Mouse (Mus musculus) CH12.LX (cell line): ENCODE measurements around the gene Ddx11. TPM values are rescaled to one million over a fixed set of nuclear protein-coding genes. Genes with fewer than 3 reads are reported as not detected.

Source experiments
- DNase-seq: peaks from one replicate; pipeline ENCODE4 v3.0.0-alpha.2; 2013; ENCODE audit errors: extremely low read depth
- H3K27ac ChIP-seq: 2 replicates; pipeline ENCODE4 v1.5.1; 2012; ENCODE audit warnings: low read depth, mild to moderate bottlenecking, control low read depth, moderate library complexity; ENCODE audit not compliant: insufficient read depth
- H3K27me3 ChIP-seq: replicated peaks from 2 replicates; pipeline ENCODE3; 2012; ENCODE audit warnings: inconsistent platforms
- H3K36me3 ChIP-seq, 2 experiments: replicated peaks in 1 of 2; 2 replicates each; pipeline versions ENCODE3 to v1.6.1; 2012; ENCODE audit warnings: inconsistent platforms in 1 of 2, low read length in 1 of 2, mild to moderate bottlenecking in 1 of 2, mixed read lengths in 1 of 2, moderate library complexity in 1 of 2; ENCODE audit not compliant: control insufficient read depth in 1 of 2, insufficient read depth in 1 of 2
- H3K4me1 ChIP-seq, 2 experiments: 2 replicates each; pipeline ENCODE4 v1.6.1; 2012; ENCODE audit warnings: inconsistent platforms in 1 of 2, moderate library complexity in 1 of 2; ENCODE audit not compliant: insufficient read depth in 2 of 2, control insufficient read depth in 1 of 2
- H3K4me2 ChIP-seq: 2 replicates; pipeline ENCODE4 v1.6.1; 2012; ENCODE audit warnings: low read depth, mild to moderate bottlenecking, control low read depth; ENCODE audit not compliant: poor library complexity, insufficient read depth, severe bottlenecking
- H3K4me3 ChIP-seq, 3 experiments: fragments of 150-350 bp in 1 of 3; sonication (generic) in 1 of 3; replicated peaks in 1 of 3; 2 replicates each; pipeline versions ENCODE3 to v1.5.1; 2011 to 2012; ENCODE audit warnings: low read depth in 2 of 3, low read length in 2 of 3, mild to moderate bottlenecking in 2 of 3, moderate library complexity in 2 of 3, control low read depth in 1 of 3, improper control_type of control experiment in 1 of 3, inconsistent platforms in 1 of 3, mixed read lengths in 1 of 3; ENCODE audit not compliant: poor library complexity in 1 of 3
- H3K79me2 ChIP-seq: replicated peaks from 2 replicates; pipeline ENCODE4 v1.6.1; 2012; ENCODE audit warnings: mild to moderate bottlenecking, moderate library complexity; ENCODE audit not compliant: control insufficient read depth, poor library complexity, insufficient read depth, severe bottlenecking; ENCODE audit errors: extremely low read depth
- H3K9ac ChIP-seq: 2 replicates; pipeline ENCODE4 v1.6.1; 2012; ENCODE audit warnings: low read depth, mild to moderate bottlenecking, control low read depth, moderate library complexity; ENCODE audit not compliant: insufficient read depth
- H3K9me3 ChIP-seq: replicated peaks from 2 replicates; pipeline ENCODE3; 2012; ENCODE audit warnings: low read length, inconsistent platforms, mixed read lengths
- BHLHE40 ChIP-seq: IDR thresholded peaks from 2 replicates; pipeline ENCODE4 v1.6.1; 2011; ENCODE audit warnings: mild to moderate bottlenecking, low read depth, low read length, improper control_type of control experiment
- CTCF ChIP-seq, 2 experiments: IDR thresholded peaks in 1 of 2; conservative IDR thresholded peaks in 1 of 2; 2 replicates each; pipeline ENCODE4 v1.5.1; 2011 to 2012; ENCODE audit warnings: low read depth in 2 of 2, low read length in 2 of 2, improper control_type of control experiment in 1 of 2, inconsistent platforms in 1 of 2, mild to moderate bottlenecking in 1 of 2, moderate library complexity in 1 of 2
- HCFC1 ChIP-seq: IDR thresholded peaks from 2 replicates; pipeline ENCODE4 v1.6.1; 2012; ENCODE audit warnings: low read depth, mild to moderate bottlenecking, inconsistent platforms, low read length, improper control_type of control experiment
- JUN ChIP-seq: IDR thresholded peaks from 2 replicates; pipeline ENCODE4 v1.6.1; 2011; ENCODE audit warnings: low read depth, mild to moderate bottlenecking, low read length, improper control_type of control experiment, moderate library complexity; ENCODE audit not compliant: insufficient read depth
- JUND ChIP-seq: conservative IDR thresholded peaks from 2 replicates; pipeline ENCODE4 v1.6.1; 2011; ENCODE audit warnings: low read depth, low read length, improper control_type of control experiment
- MAFK ChIP-seq: IDR thresholded peaks from 2 replicates; pipeline ENCODE4 v1.6.1; 2011; ENCODE audit warnings: low read length, improper control_type of control experiment; ENCODE audit not compliant: insufficient replicate concordance
- NELFE ChIP-seq: IDR thresholded peaks from 2 replicates; pipeline ENCODE4 v1.6.1; 2011; ENCODE audit warnings: low read depth, low read length, improper control_type of control experiment
- NRF1 ChIP-seq: IDR thresholded peaks from 2 replicates; pipeline ENCODE4 v1.6.1; 2014; ENCODE audit warnings: low read depth, mild to moderate bottlenecking, inconsistent platforms, low read length, improper control_type of control experiment, moderate library complexity
- PAX5 ChIP-seq: IDR thresholded peaks from 2 replicates; pipeline ENCODE4 v1.6.1; 2012; ENCODE audit warnings: low read length, inconsistent platforms, mixed read lengths
- POLR2A ChIP-seq: IDR thresholded peaks from 2 replicates; pipeline ENCODE4 v1.6.1; 2011; ENCODE audit warnings: low read depth, mild to moderate bottlenecking, improper control_type of control experiment, low read length
- RAD21 ChIP-seq: IDR thresholded peaks from 2 replicates; pipeline ENCODE4 v1.6.1; 2011; ENCODE audit warnings: low read depth, mild to moderate bottlenecking, low read length, improper control_type of control experiment, moderate library complexity
- RCOR1 ChIP-seq: conservative IDR thresholded peaks from 2 replicates; pipeline ENCODE4 v1.6.1; 2012; ENCODE audit warnings: low read depth, mild to moderate bottlenecking, inconsistent platforms, low read length, improper control_type of control experiment
- SIN3A ChIP-seq: IDR thresholded peaks from 2 replicates; pipeline ENCODE4 v1.6.1; 2012; ENCODE audit warnings: low read length, improper control_type of control experiment, inconsistent platforms
- SMC3 ChIP-seq: IDR thresholded peaks from 2 replicates; pipeline ENCODE4 v1.6.1; 2011; ENCODE audit warnings: low read depth, low read length, improper control_type of control experiment
- TBP ChIP-seq: conservative IDR thresholded peaks from 2 replicates; pipeline ENCODE4 v1.6.1; 2011; ENCODE audit warnings: low read depth, low read length, improper control_type of control experiment
- TCF12 ChIP-seq: IDR thresholded peaks from 2 replicates; pipeline ENCODE4 v1.6.1; 2014; ENCODE audit warnings: low read depth, mild to moderate bottlenecking, inconsistent platforms, low read length, improper control_type of control experiment
- UBTF ChIP-seq: IDR thresholded peaks from 2 replicates; pipeline ENCODE4 v1.6.1; 2012; ENCODE audit warnings: low read depth, mild to moderate bottlenecking, inconsistent platforms, low read length, improper control_type of control experiment, moderate library complexity
- ZMIZ1 ChIP-seq: IDR thresholded peaks from 2 replicates; pipeline ENCODE4 v1.6.1; 2012; ENCODE audit warnings: low read depth, mild to moderate bottlenecking, inconsistent platforms, low read length, improper control_type of control experiment
- dilution Hi-C: fragments of 300-500 bp; cut with MboI; formaldehyde crosslinking; loops from 2 replicates; pipeline ENCODE4 v1.14.3; 2020; ENCODE audit warnings: low sequenced_read_pairs; ENCODE audit not compliant: extremely low pct_unique_long_range_greater_than_20kb, extremely low pct_ligation_motif_present
- in situ Hi-C: fragments of 300-500 bp; cut with MboI; formaldehyde crosslinking; loops from 3 replicates; pipeline ENCODE4 v1.14.3; 2019; ENCODE audit warnings: low sequenced_read_pairs, low pct_ligation_motif_present, low pct_unique_long_range_greater_than_20kb, mixed read lengths
- polyA plus RNA-seq: library from polyadenylated mRNA; unstranded; fragments of >175 nt; gene quantifications from 2 replicates; pipeline ENCODE4 v1.2.1, GENCODE M21; 2012; ENCODE audit warnings: low read depth; ENCODE audit not compliant: insufficient read length
- total RNA-seq, 2 experiments: library from RNA; depleted of rRNA; stranded (reverse); fragments of 300-350 nt in 1 of 2; fragments of >200 nt in 1 of 2; gene quantifications; 2 replicates each; pipeline ENCODE4 v1.2.3; 2012 to 2014

Gene Ddx11
- total and polyA plus RNA-seq, 3 experiments = 11.8 to 21.5 (median 17.8) TPM

- Histone ChIP-seq H3K4me3 (no peak overlapping the region), H3K4me1 (peaks cover 0 to 8% of the 10 kb centered on the region in 2 experiments; a peak in 2 of 4 replicates)
- dilution Hi-C loops = no loop called here
Measured at GRCm38 (mm10) chr17:66092664-66093063, 30.7 kb upstream of the Ddx11 start.

DNA sequence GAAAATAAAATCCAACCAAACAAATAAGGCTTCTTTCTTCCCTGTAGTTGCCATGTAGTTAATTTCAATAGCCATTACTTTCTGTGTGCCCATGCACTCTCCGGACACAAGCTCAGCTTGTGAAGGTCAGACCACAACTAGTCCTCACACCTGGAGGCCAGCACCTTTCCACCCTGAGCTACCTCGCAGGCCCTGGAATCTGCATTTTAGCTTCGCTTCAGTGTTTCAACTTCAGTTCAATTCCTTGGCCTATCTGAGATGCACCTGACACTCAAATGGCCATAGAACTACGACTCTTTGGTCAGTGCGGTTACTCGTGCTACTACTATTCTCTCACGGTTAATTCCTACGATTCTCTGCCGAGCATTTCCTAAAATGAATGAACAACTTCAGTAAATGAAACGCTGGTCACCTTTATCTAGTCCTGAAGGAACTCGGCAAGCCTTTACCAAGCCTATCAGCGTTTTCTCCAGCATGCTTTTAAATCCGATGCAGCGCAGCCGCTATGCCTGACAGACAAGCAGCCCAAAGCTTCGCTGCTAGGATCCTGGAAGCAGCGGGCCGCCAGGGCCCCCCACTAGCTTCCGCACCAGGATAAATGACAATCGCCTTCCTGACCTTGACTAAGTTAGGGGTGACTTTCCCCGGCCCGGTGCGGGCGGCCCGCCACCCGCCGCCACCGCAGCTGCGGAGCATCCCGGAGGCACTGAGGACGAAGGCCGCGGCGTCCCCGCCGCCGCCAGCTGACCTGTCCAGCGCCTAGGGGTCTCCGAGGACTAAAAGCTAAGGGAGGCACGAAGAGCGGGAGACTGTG, 22.5 kb upstream of the Ddx11 start:
- H3K9me3 ChIP-seq = no peaks in the 10 kb centered on the region
- no peaks in the 10 kb centered on the region for H3K27me3 ChIP-seq
- peaks cover 0 to 27% of the 10 kb centered on the region in 2 experiments; a peak in 3 of 4 replicates for H3K4me1 ChIP-seq
- dilution Hi-C loops (no loop called here), in situ Hi-C loops (loop anchor here (10.0 kb wide), 1 partner anchor 146 kb away; the partner anchor contains the start of gene Twsg1)
- H3K4me3 ChIP-seq = peak overlapping the region; percentile 88 to 99 (median 89)
- DNase-seq = no peak
- peaks cover 43% of the 10 kb centered on the region for H3K79me2 ChIP-seq
- peaks cover 0 to 15% of the 10 kb centered on the region in 2 experiments for H3K36me3 ChIP-seq
- peak overlapping the region; percentile 90 for H3K9ac ChIP-seq
- H3K4me2 ChIP-seq = peak overlapping the region; percentile 90
- H3K27ac ChIP-seq = peak overlapping the region; percentile 37; the same call in 1 of the 2 replicates
- peak; percentile 45; the same call in 1 of the 2 replicates for TF ChIP-seq UBTF
- TF ChIP-seq BHLHE40 = no peak

More at GRCm38 (mm10) chr17:66092664-66093063, 30.7 kb upstream of the Ddx11 start:
- TF ChIP-seq NELFE = no peak
- TF ChIP-seq HCFC1 = no peak
- peaks cover 18% of the 10 kb centered on the region for H3K79me2 ChIP-seq
- no peaks in the 10 kb centered on the region for H3K9me3 ChIP-seq
- in situ Hi-C loops = no loop called here
- H3K9ac ChIP-seq = no peak overlapping the region
- H3K4me2 ChIP-seq = no peak overlapping the region
- peaks cover 6 to 53% of the 10 kb centered on the region in 2 experiments for H3K36me3 ChIP-seq
- no peaks in the 10 kb centered on the region for H3K27me3 ChIP-seq
- DNase-seq = no peak
- no peak overlapping the region for H3K27ac ChIP-seq

- Histone ChIP-seq H3K27me3 (no peaks in the 10 kb centered on the region), H3K4me2 (peak within 1 kb of the TSS; percentile 90)
- dilution Hi-C loops = no loop called here
- DNase-seq = peak; percentile 93
- TF ChIP-seq RAD21 = peak; percentile 48
- peak; percentile 60 for TF ChIP-seq SMC3
- TF ChIP-seq SIN3A = peak; percentile 91
- peak; percentile 64; the same call in 1 of the 2 replicates for TF ChIP-seq TCF12
- TF ChIP-seq UBTF = no peak
- TF ChIP-seq JUND = 0 out of 2 replicates have a peak, but pooled peaks have one; percentile 9
- TF ChIP-seq CTCF (conservative IDR thresholded peaks at IDR 0.05 in 1 of 2, IDR thresholded peaks at IDR 0.05 in 1 of 2; ENCODE audit: low read depth in 2 of 2, low read length in 2 of 2) = peak; percentile 58 to 70; a peak in 3 of 4 replicates
- no peak for TF ChIP-seq PAX5
- TF ChIP-seq TBP = peak; percentile 74
- TF ChIP-seq NRF1 = peak; percentile 57
- TF ChIP-seq ZMIZ1 = 0 out of 2 replicates have a peak, but pooled peaks have one; percentile 33
- TF ChIP-seq POLR2A = peak; percentile 89
- TF ChIP-seq NELFE = peak; percentile 65
- TF ChIP-seq MAFK = no peak
- no peak for TF ChIP-seq RCOR1
- no peak for TF ChIP-seq JUN
- TF ChIP-seq HCFC1 = peak; percentile 47; the same call in 1 of the 2 replicates
- TF ChIP-seq, all 38 proteins: peak for 12
- H3K4me1 ChIP-seq = peaks cover 3 to 30% of the 10 kb centered on the region in 2 experiments; a peak in 3 of 4 replicates
- peak within 1 kb of the TSS; percentile 88 to 99 (median 89) for H3K4me3 ChIP-seq
- no peaks in the 10 kb centered on the region for H3K9me3 ChIP-seq
- peak within 1 kb of the TSS; percentile 90 for H3K9ac ChIP-seq
- H3K36me3 ChIP-seq = peaks cover 0 to 12% of the 10 kb centered on the region in 2 experiments
- peak within 1 kb of the TSS; percentile 55 for H3K27ac ChIP-seq
- peaks cover 40% of the 10 kb centered on the region for H3K79me2 ChIP-seq
- in situ Hi-C loops = loop anchor here (10.0 kb wide), 1 partner anchor 147 kb away; the partner anchor contains the start of gene Twsg1
Measured at GRCm38 (mm10) chr17:66101380-66102330, 21.7 kb upstream of the Ddx11 start, which contains the start of gene Ndufv2. Gene Ndufv2 (minus strand): TSS chr17:66101559.
